Mouse (Mus musculus) CD4-positive, CD25-positive, alpha-beta regulatory T cell, adult 2 months (primary cell): Measurements from ENCODE around the gene Hnmt.
"Not testable (repeated sequence)": the region's sequence is repeated elsewhere in the genome, so short reads cannot be mapped to it uniquely, and the experiment has no call there.

Source experiments
- DNase-seq: peaks from one replicate; pipeline ENCODE4 v3.0.0-alpha.2; 2012; ENCODE audit warnings: low read depth, low spot score

The Hnmt gene

DNA sequence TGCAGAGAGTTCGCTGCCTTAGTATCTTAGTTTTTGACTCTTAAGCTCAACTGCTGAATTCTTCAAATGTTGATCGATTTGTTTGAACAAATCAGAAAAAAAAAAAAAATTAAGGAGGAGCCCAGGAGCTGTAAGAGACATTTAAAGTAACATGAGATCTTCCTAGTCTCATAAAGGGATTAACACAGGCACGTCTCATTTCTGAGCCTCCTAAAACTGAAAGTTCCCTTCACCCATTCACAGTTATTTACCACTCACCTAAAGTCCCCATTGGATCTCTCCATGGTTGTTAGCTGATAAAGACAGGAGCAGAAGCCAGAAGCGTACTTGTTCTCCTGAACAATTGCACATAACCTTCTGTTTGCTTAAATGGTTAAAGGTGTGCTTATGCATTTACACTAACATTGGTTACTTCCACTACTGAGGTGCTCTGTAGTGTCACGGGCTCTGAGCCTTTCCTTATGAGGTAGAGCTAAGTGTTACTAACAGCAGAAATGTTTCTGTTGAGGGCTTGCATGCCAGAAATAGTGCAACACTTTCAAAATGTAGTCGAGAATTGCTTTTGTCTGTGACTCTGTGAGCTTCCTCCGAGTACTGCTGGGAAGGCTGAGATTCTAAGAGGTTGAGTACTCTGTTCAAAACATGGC, at the start of gene Hnmt:
Gene Hnmt (minus strand): TSS at position 51 of the 647 bp plus-strand sequence.
- DNase-seq = no peak

DNA sequence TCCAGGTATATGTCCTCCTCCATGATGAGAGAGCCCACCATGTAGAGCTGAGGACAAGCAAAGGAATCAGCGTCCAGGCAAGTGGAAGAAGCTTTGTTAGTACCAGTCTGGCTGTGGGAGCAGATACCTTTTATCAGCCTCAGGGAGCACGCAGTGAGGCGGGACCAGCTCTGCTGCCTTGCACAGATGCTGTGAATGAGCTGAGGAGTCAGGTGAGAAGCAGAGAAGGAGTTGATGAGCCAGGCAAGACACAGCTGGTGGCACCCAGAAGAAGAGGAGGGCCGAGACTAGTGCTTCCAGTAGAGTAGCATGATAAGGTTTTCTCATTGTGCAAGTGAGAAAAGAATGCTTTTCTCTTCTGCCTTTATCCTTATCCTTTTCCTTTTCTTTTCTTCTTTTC, 47.3 kb upstream of the Hnmt start, which contains the start of gene Tbpl2:
Gene Tbpl2 (minus strand): TSS at position 101 of the 400 bp plus-strand sequence.
- DNase-seq = no peak

DNA sequence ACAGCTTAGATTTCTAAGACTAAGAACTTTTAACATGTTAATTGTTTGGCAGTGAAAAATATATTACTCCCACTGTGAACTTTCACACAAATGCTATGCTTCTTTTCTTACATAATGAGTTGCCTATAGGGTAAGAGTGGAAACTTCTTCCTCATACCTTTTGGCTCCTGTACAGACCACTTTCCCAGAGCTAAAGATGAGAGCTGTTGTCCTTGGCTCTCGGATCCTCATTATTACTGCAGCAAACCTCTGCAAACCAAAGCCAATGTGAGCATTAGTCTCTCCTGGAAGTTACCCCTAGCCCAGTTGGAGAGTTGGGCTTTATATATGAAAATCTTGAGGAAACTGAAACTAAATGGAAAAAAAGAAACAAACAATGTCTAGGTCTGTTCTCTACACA, 41.7 kb upstream of the Hnmt start:
- DNase-seq = no peak

DNA sequence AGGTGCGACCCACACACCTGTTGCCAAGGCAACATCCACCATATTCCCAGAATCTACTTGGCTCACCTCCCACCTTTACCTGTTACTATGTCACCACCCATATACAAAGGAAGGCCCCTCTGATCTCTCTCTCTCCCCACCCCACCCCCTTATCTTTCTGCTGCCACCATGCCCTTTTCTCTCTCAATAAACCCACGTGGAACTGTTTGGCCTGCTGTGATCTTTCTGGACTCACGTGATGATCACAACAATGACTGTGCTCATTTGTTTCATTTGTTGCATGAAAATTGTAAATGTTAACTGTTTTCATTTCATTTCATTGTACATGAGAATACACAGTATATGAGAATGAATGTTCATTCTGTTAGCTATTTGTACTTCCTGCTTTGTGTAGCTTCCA, 1.3 kb upstream of the Hnmt start:
- no peak for DNase-seq

DNA sequence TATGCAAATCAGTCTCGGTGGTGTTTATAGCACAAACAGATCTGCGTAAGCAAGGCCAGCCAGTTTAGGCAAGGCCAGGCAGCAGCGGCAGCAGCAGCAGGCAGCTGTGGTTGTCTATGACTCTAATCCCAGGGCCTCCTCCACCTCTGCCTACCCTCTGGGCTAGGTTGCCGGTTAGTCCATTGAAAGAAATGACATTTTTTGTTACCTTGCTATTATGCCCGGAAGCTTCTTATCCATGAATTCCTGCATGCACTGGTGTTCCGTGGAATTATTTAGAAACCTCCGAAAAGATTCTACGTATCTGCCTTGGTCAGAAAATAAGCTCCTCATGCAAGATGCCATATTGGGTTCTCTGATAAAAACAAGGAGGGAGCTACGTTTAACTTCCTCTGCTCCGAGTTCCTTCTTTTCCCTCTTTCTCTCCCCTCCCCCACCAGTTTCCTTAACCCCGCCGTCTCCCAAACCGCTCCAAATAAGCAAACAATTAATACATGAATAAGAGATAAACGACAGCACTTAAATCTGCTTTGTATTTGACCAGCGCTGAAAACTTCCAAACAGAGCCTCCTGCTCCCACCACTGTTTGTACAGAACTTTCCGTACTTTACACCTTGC, 605 bp downstream of the Hnmt start:
- no peak for DNase-seq

DNA sequence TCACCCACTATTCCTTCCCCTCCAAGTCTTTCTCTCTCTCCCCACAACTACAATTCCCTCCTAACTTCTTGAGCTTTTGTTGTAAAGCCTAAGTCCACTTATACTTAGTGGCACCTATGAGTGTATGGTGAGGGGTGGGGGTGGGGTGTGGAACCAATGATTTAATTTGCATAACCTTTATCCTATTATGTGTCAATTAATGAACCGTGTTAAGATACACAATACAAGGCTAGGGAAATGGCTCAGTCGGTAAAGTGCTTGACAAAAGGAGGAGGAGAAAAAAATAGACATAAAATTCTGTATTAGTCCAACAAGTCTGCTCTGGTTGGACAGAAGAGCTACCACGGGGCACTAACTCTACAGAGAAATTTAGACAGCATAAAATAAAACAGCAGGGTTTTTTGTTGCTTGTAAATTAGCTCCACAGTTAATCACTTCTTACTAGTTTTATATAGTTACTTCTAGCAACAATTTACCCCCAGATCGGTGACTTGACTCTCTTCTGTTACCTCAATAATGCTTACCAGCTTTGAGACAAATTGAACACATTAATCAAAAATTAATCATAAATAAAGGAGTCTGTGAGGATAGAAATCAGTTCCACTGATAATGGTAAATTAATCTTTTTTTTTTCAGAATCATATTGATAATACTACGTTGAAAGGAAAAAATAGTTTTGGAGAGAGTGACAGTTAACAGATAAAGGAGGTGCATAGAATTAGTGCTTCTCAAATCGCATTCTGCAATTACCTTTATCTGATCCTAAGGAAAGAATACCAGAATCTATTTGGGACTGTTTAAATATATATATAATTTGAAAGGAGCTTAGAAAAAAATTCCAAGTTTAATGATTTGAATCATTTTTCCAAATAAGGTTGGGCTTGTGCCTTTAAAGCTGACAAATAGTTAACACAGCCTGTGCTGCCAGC, 1.4 kb downstream of the Hnmt start:
- DNase-seq = no peak

DNA sequence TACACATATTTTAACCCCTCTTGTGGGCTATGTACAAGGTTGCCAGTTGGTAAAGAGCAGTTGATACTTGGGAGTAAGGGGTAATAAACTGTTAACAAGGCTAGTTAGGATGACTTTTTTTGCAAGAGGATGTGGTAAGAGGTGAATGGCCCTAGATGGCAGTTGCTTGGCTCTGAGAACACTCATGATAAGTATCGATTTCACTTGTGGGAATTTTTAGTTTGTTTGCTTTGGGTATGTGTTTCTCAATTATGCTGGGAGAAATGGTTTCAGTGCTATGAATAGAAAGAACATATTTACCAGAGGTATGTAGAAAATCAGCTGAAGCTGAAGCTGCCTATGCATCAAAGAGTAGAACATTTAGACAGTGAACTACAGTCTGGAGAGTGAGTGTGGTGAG, 6.3 kb downstream of the Hnmt start:
- no peak for DNase-seq

DNA sequence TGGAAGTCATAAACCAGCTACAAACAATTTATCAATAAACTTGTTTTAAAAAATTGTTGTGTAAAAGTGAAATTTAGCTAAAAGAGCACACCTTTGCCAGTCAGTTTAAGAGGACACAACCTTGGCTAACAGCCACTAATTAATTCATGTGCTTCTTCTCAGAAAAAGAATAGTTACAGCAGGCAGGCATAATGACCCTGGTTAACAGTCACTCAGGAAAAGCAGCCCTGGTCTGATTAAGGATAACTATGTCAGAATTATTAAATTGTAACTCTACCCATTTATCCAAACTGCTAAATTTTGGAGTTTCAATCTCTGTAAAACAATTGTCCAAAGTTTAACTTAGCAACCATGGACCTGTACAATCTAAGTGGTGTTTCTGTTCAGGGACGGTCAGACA, 8.7 kb downstream of the Hnmt start:
- DNase-seq = no peak

DNA sequence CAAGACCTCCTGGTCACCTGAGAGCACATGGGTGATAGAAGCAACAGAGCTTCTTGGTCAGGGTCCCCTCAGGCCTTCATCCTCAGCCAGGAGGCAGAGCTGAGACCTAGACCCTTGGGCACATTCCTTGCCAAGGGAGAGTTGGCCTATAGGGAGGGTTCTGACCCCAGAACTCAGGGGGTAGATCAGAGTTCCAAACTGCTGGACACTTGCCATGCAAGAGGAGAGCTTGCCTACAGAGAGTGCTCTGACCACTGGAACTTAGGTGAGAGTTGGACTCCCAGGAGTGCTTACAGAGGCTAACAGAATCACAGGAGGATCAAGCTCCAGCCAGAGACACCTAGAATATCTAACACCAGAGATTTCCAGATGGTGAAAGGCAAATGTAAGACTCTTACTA, 29.8 kb downstream of the Hnmt start:
- not testable (repeated sequence) for DNase-seq

DNA sequence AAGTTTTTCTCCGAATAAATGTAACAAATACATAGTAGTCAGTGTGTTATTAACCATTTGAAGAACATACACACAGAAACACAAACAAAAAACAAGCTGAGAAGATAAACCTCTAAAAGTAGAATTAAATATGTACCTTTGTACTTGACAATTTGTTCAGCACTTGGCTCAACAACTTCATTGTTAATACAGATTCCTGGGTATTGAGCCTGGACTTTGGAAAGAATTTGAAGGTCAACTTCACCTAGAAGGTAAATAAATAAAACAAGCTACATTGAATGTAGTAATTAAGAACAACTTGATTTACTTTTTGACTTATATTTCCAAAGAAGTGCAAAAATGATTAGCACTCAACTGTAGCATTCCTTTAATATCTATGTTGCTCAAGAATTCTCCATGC, 30.2 kb downstream of the Hnmt start:
- DNase-seq = no peak

DNA sequence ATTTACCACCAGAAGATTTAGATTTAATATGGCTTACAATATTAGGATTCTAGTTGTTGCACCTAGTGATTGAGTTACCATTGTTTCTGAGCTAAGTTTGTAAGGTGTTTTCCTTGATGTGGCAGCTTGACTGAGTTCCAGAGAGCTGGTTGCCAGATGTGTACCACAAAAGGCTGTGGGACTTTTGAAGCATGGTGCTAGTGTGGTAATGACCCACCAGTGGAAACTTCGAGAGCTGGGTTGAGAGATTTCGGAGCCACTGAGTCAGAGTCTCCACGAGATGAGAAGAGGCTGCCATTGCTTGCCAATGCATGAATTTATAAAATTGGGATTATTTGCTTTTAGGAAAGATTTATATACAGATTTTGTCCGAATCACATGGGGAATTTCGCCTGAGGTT, 34.2 kb downstream of the Hnmt start:
- DNase-seq = no peak

DNA sequence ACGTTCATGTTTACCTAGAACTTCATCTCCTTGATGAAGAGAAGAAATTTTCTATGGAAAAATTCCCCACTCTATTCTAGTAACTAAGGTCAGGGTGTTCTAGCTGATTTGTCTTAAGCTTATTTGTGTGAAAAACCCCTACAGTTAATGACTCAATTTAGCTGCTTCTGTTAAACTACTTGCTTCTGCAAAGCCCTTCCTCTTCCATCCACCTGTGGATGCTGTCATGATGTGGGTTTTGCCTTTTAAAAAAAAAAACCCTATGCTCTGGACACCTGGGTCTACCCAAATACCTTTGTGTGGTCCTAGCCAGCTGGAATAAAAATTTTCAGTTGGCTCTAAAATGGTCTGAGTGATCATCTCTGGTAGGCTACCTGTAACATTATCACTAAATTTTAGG, 49.9 kb downstream of the Hnmt start:
- no peak for DNase-seq

DNA sequence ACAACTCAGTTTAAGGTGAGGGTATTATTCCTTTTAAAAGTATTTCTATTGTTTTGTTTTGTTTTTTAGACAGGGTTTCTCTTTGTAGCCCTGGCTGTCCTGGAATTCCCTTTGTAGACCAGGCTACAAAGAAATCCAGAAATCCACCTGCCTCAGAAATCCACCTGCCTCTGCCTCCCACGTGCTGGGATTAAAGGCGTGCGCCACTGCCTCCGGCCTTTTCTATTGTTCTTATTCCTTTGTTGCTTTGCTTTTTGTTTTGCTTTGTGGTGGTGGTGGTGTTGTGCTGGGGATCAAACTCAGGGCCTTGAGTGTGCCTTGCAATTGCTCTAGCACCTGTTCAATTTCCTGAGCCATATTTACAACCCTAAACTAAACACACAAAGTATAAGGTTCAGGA, 50.4 kb downstream of the Hnmt start:
- no peak for DNase-seq

DNA sequence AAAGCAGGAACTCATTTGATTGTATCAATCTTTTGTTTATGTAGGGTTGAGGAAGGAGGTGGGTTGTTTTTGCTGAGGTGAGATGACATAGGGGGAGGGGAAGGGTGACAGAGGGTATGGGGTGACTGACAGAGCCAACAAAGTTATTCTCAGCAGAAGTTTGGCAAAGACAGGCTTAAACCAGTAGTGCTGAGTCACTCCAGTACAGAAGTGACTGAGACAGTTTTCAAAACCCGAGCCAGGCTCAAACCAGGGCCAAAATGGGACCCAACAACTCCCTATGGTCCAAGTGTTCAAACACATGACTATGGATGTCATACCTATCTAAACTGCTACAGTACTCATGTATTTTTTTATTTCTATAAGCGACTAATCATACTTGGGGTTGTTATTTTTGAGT, 52.4 kb downstream of the Hnmt start:
- DNase-seq = no peak

DNA sequence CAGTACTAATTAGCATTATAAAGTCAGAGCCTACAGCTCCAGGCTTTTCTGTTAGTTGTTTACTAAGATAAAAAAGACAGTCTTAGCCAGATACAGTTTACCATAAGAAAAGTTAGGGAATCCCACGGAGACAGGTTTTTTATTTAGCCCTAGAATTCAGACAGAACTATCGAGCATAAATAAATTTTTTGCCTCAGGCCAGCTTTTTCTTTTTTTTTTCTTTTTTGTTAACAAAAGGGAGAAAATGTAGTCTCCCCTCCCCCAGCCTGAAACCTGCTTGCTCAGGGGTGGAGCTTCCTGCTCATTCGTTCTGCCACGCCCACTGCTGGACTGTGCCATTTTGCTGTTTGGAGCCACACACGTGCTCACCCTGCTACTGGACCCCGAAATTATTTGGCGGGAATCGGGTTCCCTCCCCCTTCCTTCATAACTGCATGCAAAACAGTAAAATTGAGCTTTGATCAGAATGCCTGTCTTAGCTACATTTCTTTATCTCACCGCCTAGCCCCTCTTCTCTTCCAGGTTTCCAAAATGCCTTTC, 59.1 kb downstream of the Hnmt start:
- DNase-seq = not testable (repeated sequence)

DNA sequence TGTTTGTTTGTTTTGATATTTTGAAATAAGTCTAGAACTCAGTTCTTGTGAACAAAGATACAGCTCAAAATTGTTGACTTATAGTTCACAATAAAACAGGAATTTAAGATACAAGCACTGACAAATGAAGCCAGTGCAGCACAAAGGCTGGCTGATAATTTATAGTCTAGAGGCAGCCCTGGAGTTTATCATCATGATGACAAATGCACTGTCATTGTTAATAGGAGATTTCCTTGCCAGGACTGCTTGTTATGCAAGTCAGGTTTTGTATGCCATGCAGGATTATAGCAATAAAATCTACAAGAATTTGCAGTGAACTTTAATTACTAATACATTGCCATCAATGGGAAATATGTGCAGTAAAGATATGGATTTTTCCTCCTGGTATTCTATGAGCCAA, 61.9 kb downstream of the Hnmt start:
- no peak for DNase-seq

DNA sequence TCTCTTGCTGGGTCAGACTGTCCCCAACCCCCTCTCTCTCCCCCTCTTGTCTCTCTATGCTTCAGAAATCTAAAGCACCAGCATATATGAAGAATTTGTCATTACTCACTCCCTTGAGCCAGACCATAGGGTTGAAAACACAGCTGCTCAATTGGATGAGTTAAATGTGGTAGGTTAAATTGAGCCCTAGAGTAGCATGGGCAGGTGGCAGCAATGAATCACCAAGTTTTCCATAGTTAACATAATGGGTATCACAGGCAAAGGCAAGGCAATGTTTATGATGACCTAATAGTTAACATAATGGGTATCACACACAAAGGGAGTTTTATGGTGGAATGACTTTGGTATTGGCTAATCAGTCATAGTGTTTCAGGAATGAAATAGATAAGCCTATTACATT, 65.9 kb downstream of the Hnmt start:
- DNase-seq = no peak

DNA sequence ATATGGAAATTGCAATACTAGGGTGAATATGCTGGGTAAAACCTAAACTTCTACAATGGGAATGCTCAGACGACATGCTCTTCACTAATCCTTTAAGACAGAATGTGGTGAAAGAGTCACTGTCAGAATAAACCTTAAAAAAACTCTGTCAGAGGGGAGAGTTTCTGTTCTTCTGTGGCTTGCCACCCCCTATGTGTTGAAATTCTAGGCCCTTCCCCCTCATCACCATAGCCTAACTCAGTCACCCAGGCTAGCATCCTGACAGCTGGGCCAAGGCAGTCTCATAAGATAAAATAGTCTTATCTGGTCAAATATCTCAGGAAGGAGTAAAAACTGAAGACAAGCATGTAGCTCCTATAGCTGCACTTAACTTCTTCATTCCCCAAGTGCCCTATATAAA, 66.3 kb downstream of the Hnmt start:
- DNase-seq = no peak

DNA sequence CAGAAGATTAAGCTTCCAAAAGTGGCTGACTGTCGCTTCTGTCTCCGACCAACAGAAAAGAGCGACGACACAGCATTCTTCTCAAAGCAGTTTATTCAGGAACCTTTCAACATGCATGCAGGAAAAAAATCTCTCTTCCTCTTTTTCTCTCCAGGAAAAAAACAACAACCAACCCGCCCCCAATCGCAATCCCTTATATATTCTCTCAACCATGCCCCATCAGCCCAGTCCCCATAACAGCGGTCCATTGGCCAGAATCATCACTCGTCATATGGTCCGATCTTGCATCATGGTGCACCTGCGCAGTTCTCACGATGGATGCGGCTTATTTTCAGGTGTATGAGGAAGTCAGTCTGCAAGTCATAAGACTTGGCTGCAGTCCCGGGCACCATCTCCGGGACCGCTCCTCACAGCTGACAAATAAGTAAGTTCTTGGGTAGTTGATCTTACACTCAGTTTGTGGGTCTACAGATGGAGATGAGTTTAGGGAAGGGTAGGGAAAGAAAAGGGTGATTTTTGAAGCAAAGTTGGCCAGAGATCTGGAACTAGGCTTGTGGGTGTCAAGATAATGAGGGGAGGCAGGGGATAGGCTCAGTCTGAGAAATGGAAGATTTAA, 88.4 kb downstream of the Hnmt start:
- DNase-seq = not testable (repeated sequence)
